Mouse (Mus musculus) lung, adult 2 months (tissue): ENCODE data around the gene Thsd7b.

ENCODE experiments used
- CTCF ChIP-seq: fragments of 200-500 bp; IDR thresholded peaks from 2 replicates; pipeline ENCODE4 v1.5.1; 2011; ENCODE audit warnings: mild to moderate bottlenecking, low read length, control low read depth; ENCODE audit not compliant: insufficient read depth
- POLR2A ChIP-seq: fragments of 200-500 bp; IDR thresholded peaks from 2 replicates; pipeline ENCODE4 v1.6.1; 2011; ENCODE audit warnings: low read depth, mild to moderate bottlenecking, control low read depth, low read length, borderline replicate concordance; ENCODE audit errors: extremely low read depth

DNA sequence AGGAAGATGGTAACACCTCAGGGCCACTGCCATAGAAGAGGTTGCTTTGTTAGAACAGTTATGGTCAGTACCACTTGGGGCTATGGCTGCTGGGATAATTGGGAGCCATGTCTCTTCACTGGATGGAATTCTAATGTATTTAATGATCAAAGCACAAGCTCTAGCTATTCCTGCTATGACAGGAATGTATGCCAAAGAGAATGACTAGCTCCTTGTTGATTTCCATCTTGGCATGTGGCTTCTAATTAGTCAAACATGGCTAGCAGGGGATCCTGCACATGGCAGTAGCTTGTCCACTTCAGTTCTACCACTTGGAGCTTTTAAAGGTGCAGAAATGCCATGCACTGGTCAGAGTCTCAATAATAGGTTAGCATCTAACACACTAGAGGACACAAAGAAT is 781.9 kb downstream of the Thsd7b start:
- TF ChIP-seq CTCF (no peak), POLR2A (no peak)
